Mouse (Mus musculus) intestine, embryonic 16.5 days (tissue): ENCODE measurements around the gene Dlat. TPM values are rescaled to one million over a fixed set of nuclear protein-coding genes. Genes with fewer than 3 reads are reported as not detected.
A peak's percentile ranks its signal among the peaks of the same experiment; 100 is the strongest.

Experiments used
- ATAC-seq: fragments of 200-750 bp; cut with Nextera tagmentation; 2 replicates; pipeline ENCODE4 v1.8.0; 2017; ENCODE audit warnings: moderate TSS enrichment, moderate library complexity
- H3K27ac ChIP-seq: fragments of 300-500 bp; sonication (generic); 2 replicates; pipeline ENCODE4 v1.5.1; 2014; ENCODE audit warnings: mild to moderate bottlenecking, low read length
- H3K27me3 ChIP-seq: fragments of 300-500 bp; sonication (generic); replicated peaks from 2 replicates; pipeline ENCODE4 v1.6.1; 2014; ENCODE audit warnings: low read length, control low read depth, mixed read lengths; ENCODE audit not compliant: control insufficient read depth, insufficient read depth
- H3K36me3 ChIP-seq: fragments of 300-500 bp; sonication (generic); 2 replicates; pipeline ENCODE4 v1.6.1; 2014; ENCODE audit warnings: low read length, control low read depth; ENCODE audit not compliant: control insufficient read depth, insufficient read depth
- H3K4me1 ChIP-seq: fragments of 300-500 bp; sonication (generic); 2 replicates; pipeline ENCODE4 v1.6.1; 2014; ENCODE audit warnings: low read length, control low read depth, mixed read lengths; ENCODE audit not compliant: control insufficient read depth, insufficient read depth
- H3K4me2 ChIP-seq: fragments of 300-500 bp; sonication (generic); 2 replicates; pipeline ENCODE4 v1.6.1; 2014; ENCODE audit warnings: low read depth, low read length, control low read depth
- H3K4me3 ChIP-seq: fragments of 300-500 bp; sonication (generic); 2 replicates; pipeline ENCODE4 v1.5.1; 2014; ENCODE audit warnings: mild to moderate bottlenecking, low read length
- H3K9ac ChIP-seq: fragments of 300-500 bp; sonication (generic); 2 replicates; pipeline ENCODE4 v1.6.1; 2014; ENCODE audit warnings: low read depth, low read length
- H3K9me3 ChIP-seq: fragments of 300-500 bp; sonication (generic); 2 replicates; pipeline ENCODE4 v1.6.1; 2016; ENCODE audit warnings: low read length, control low read depth; ENCODE audit not compliant: control insufficient read depth
- WGBS: fragments of 180-500 bp; shearing (Covaris S2); extraction: QIAGEN DNeasy Blood & Tissue Kit; methylation state at CpG from one replicate; pipeline ENCODE4 v1.1.7; 2014; 5-methylcytosine and 5-hydroxymethylcytosine counted together
- polyA plus RNA-seq: library from polyadenylated mRNA; unstranded; fragments of >200 nt; fragmentation: Nextera tagmentation; extraction: Ambion mirVana; gene quantifications from 2 replicates; pipeline ENCODE4 v1.2.1, GENCODE M21; 2015

Dlat gene
- polyA plus RNA-seq, 1 experiment from 2014 or later: 61.0 TPM

DNA sequence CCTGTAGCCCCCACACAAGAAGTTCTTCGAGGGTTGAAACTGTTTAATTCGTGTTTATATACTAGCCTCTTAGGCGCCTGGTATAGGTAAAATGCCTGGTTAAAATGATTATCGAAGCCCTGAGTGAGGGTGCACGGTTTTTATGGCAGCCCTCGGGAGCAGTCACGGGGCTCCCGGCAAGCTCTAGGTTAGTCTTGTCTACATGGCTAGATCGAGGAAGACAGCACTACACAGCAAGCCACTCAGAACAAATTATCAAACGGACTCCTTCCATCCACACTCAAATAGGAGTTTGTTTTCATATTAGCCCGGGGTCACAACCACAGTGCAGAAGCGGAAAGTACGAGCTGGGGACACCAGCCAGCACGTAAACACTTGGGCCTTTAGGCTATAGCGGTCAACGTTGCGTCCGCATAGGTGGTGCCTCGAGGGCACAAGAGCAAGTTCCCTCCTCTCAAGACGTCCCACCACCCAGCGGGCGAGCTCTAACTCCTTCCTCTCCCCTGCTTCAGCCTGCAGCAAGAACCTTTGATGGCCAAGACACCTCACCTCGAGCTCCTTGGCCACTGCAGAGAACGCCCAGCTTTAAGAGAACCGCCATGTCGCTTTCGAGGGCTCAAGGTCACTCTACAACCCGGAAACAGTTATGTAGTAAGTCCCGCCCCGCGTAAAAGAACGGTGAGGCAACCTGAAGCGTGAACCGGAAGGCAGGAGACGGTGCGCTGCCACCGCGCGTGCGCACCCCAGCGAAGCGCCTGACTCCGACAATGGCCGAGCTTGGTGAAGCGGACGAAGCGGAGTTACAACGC, 56.2 kb downstream of the Dlat start, which contains the start of the genes Sdhd and Timm8b:
Sdhd (minus strand) TSS at position 624 of the 809 bp plus-strand sequence.
Timm8b (plus strand) TSS at position 722 of the 809 bp plus-strand sequence.
- Histone ChIP-seq H3K4me3 (peak within 1 kb of the TSS; percentile 73), H3K36me3 (peaks cover 5% of the 10 kb centered on the region), H3K4me2 (peak within 1 kb of the TSS; percentile 83), H3K27me3 (no peaks in the 10 kb centered on the region), H3K4me1 (peaks cover 23% of the 10 kb centered on the region), H3K9me3 (no peaks in the 10 kb centered on the region), H3K27ac (peak within 1 kb of the TSS; percentile 92), H3K9ac (peak within 1 kb of the TSS; percentile 84)
- ATAC-seq: peak; percentile 98
- WGBS: under 1% methylated on average over 48 of the region's 48 CpGs

DNA sequence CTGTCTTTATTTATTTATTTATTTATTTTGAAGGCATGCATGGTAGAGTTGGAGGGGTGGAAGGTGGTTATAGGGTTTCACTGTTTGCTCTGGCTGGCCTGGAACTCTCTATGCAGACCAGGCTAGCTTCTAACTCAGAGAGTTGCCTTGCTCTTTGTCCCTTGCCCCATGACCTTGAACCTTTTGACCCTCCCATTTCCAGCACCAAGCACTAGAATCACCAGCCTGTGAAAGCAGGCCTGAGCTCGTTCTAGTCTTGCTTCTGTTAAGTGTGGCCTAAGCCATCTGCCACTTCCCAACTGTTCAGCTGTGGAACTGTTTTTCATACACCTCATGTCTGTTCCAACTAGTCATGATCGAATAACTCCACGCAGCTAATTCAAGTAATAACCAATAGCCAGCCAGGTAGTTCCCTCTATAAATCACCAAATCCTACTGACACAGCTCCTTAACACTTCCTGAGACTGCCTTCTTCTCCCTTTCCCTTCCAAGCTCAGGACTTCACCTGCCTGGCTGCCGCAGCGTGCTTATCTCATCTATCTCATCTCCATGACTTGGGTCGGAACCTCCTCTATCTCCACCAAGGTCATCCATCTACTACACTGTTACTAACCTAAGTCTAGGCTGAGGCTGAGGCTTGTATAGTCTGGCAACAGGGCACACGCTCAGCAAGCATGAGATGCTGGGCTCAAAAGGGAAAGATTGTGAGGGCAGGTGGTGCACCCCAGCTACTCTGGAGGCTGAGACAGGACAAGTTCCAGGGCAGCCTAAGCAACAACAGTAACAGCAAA, 57.3 kb downstream of the Dlat start:
- WGBS: 76% methylated on average over 7 of the region's 7 CpGs
- H3K27ac ChIP-seq: 0 out of 2 replicates have a peak overlapping the region, but pooled peaks have one; percentile 4
- peak overlapping the region; percentile 73 for H3K4me3 ChIP-seq
- no peaks in the 10 kb centered on the region for H3K9me3 ChIP-seq
- H3K9ac ChIP-seq: peak overlapping the region; percentile 84
- H3K4me1 ChIP-seq: peaks cover 23% of the 10 kb centered on the region
- no peaks in the 10 kb centered on the region for H3K27me3 ChIP-seq
- peak overlapping the region; percentile 83 for H3K4me2 ChIP-seq
- no peak for ATAC-seq
- H3K36me3 ChIP-seq: peaks cover 15% of the 10 kb centered on the region

DNA sequence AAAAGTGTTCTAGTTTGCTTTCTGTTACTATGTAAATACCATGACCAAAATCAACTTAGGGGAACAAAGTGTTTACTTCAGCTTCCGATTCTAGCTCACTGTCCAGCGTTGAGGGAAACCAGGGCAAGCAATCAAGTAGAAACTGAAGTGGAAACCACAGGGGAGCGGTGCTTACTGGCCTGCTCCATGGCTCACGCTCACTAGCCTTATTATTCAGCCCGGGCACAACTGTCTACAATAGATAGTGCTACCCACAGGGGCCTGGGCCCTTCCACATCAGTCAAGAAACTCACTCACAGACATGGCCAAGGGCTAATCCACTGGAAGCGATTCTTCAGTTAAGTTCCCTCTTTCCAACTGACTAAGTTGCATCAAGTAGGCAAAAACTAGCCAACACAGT, 58.0 kb downstream of the Dlat start:
- Histone ChIP-seq H3K36me3 (peaks cover 21% of the 10 kb centered on the region), H3K9me3 (no peaks in the 10 kb centered on the region), H3K4me1 (peaks cover 23% of the 10 kb centered on the region), H3K9ac (0 out of 2 replicates have a peak overlapping the region, but pooled peaks have one; percentile 33), H3K4me3 (no peak overlapping the region), H3K27ac (no peak overlapping the region), H3K27me3 (no peaks in the 10 kb centered on the region), H3K4me2 (peak overlapping the region; percentile 83; the same call in 1 of the 2 replicates)
- 73% methylated on average over 6 of the region's 6 CpGs for WGBS
- no peak for ATAC-seq

DNA sequence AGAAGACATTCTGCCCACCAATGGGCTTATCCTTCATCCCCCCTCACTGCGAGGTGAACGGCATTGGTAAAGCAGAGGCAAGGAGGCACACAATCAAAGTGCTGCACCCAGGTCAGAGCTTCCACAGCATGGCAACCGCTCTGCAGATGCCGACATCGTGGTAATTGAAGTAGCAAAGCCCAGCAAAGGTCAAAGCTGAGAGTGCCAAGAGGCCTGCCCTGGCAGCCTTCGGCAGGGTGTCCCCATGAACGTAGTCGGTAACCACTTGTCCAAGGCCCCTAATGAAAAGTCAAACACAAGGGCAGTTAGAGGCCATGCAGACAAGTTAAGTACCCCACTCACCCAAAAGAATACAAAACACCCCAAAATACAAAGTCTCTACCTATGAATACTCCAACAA, 62.6 kb downstream of the Dlat start:
- Histone ChIP-seq H3K9me3 (no peaks in the 10 kb centered on the region), H3K27me3 (no peaks in the 10 kb centered on the region), H3K9ac (no peak overlapping the region), H3K27ac (no peak overlapping the region), H3K4me2 (no peak overlapping the region), H3K4me3 (no peak overlapping the region), H3K36me3 (peaks cover 26% of the 10 kb centered on the region), H3K4me1 (peaks cover 9% of the 10 kb centered on the region)
- 95% methylated on average over 8 of the region's 8 CpGs for WGBS
- ATAC-seq: no peak

DNA sequence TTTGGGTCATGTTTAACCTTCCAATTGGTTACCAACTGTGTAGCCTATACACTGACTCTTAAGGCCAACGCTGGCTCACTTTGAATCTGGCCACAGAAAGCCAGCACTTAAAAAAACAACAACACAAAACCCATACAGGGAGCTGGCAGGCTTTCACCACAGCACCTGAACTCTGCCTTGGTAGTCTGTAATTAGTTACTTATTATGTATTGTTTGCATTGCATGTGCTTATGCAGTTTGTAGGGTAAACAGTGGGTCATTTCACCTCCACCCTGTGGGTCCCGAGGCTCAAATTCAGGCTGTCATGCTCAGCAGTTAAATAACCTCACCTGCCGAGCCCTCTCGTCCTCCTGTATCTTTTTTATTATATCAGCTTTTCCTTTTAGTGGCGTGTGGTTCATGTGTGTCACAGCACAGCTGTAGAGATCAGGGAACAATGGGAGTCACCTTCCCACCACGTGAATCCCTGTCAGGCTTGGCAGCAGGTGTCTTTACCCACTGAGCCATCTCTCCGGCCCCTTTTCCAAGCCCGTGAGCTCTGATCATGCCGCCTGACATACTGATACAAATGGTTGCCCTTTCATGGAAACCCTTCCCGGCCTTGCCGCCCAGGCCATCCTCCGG, 64.7 kb downstream of the Dlat start:
- Histone ChIP-seq H3K9me3 (no peaks in the 10 kb centered on the region), H3K36me3 (peaks cover 26% of the 10 kb centered on the region), H3K4me1 (peaks cover 3% of the 10 kb centered on the region; the same call in 1 of the 2 replicates), H3K4me3 (no peak overlapping the region), H3K9ac (no peak overlapping the region), H3K27ac (peak overlapping the region; percentile 82), H3K27me3 (no peaks in the 10 kb centered on the region), H3K4me2 (no peak overlapping the region)
- ATAC-seq: peak; percentile 83
- WGBS: 50% methylated on average over 12 of the region's 12 CpGs

DNA sequence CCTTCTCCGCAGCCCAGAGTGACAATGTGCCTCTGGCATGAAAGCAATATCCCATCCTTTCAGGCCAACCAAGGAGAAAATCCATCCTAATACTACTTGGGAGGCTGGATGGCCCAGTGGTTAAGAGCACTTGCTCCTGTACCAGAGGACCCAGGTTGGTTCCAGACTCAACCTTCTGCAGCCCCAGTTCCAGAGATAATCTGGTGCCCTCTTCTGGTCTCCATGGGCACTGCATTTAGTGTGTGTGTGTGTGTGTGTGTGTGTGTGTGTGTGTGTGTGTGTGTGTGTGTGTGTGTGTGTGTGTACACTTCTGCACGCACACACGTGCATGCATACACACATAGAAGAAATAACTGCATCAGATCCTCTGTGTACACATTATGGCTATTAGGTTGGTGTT, 66.0 kb downstream of the Dlat start:
- no peak for ATAC-seq
- H3K4me2 ChIP-seq: no peak overlapping the region
- H3K4me1 ChIP-seq: peaks cover 3% of the 10 kb centered on the region; the same call in 1 of the 2 replicates
- H3K27me3 ChIP-seq: no peaks in the 10 kb centered on the region
- no peak overlapping the region for H3K27ac ChIP-seq
- WGBS: 75% methylated on average over 3 of the region's 3 CpGs
- no peak overlapping the region for H3K9ac ChIP-seq
- H3K4me3 ChIP-seq: no peak overlapping the region
- peaks cover 22% of the 10 kb centered on the region for H3K36me3 ChIP-seq
- H3K9me3 ChIP-seq: no peaks in the 10 kb centered on the region

DNA sequence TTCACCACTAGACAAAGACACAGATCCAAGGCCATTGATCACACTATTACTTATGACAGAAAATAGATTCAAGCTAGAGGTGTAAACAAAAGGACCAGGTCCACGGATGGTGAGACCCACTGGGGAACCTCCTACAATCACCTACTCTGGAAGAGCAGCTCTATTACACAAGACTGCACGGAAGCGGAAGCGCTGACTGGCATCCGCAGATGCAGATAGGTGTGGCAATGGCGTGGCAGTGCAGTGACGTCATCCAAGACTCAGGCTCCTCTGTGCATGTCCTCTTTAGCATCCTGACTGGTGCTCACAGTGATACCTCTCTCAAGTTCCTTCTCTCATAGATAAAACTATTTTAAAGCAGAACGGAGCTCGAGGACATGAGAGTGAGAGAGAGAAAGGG, 66.6 kb downstream of the Dlat start:
- H3K4me1 ChIP-seq: peaks cover 3% of the 10 kb centered on the region; the same call in 1 of the 2 replicates
- H3K27me3 ChIP-seq: no peaks in the 10 kb centered on the region
- H3K9ac ChIP-seq: no peak overlapping the region
- no peak overlapping the region for H3K4me3 ChIP-seq
- H3K4me2 ChIP-seq: no peak overlapping the region
- H3K9me3 ChIP-seq: no peaks in the 10 kb centered on the region
- WGBS: 88% methylated on average over 9 of the region's 9 CpGs
- no peak overlapping the region for H3K27ac ChIP-seq
- ATAC-seq: no peak
- H3K36me3 ChIP-seq: peaks cover 16% of the 10 kb centered on the region

DNA sequence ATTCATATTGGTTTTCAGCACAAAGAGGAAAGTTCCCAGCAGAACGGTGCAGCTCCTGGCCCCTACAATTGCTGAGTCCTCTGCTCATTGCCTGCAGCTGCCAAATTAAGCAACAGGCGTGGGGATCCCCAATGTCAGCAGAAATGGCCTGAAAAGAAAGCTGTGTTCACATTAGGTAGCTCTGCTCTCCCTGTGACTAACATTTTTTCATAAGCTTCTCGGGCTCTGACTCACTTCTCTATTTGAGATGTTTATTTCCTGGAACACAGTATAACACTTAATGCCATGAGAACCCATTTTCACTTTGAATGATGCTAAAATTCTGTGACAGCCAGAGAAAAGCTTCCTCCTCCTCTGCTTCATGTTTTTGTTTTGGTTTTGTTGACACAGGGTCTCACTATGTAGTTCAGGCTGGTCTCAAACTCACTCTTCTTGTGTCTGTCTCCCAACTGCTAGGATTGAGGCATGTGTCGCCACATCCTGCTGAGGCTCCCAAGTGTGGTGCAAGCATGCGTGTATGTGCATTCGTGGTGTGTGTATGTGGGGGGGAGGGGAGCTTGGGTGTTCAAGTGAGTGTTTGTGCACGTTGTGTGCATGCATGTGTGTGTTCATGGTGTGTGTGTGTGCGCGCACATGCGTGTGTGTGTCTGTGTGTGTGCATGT, 68.6 kb downstream of the Dlat start:
- WGBS: 73% methylated on average over 10 of the region's 10 CpGs
- Histone ChIP-seq H3K4me3 (no peak overlapping the region), H3K27me3 (no peaks in the 10 kb centered on the region), H3K36me3 (peaks cover 3% of the 10 kb centered on the region; the same call in 1 of the 2 replicates), H3K27ac (no peak overlapping the region), H3K9ac (no peak overlapping the region), H3K4me1 (peaks cover 3% of the 10 kb centered on the region; the same call in 1 of the 2 replicates), H3K9me3 (no peaks in the 10 kb centered on the region), H3K4me2 (no peak overlapping the region)
- no peak for ATAC-seq
